Mouse (Mus musculus): ENCODE measurements around the gene BC049715.

DNA sequence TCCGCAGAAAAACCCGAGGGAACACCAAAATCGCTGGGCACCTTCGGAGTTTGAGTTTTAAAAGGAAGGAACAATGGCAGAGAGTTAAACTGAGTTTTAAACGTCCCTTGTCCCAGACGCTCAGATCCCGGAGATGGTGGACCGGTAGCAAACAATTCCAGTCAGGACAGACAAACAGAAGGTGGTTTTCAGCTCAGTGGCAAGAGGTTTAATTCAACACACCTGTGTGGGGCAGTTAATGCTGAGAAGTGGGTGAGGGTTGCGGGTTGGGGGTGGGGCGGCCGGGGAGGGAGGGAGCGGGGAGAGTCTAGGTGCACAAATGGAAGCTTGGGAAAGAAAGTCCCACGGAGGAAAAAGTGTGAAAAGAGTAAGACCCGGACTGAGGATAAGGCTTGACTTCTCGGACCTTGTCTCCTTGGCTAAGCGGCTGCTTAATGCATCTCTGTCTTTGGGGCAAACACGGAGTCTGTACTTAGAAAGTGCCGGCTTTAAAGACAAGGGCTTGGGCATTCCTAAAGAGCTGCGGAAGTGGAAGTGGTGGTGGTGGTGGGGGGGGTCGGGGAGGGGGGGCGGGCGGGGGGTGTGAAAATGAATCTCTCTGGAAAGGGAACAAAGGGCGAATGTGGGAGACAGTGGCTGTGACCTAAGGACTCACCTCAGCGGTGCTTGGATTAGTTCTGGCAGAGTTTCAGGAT lies 33.4 kb upstream of the BC049715 start:
- no peak for TF ChIP-seq CHD2 (IDR thresholded peaks at IDR 0.05; ENCODE audit: low read length)
- no peak for TF ChIP-seq ZNF384 (IDR thresholded peaks at IDR 0.05; ENCODE audit: low read depth, low read length)
- TF ChIP-seq CTCF (IDR thresholded peaks at IDR 0.05 in 2 of 3, conservative IDR thresholded peaks at IDR 0.05 in 1 of 3; ENCODE audit: control insufficient read depth in 1 of 3, insufficient read depth in 1 of 3, low read depth in 2 of 3, low read length in 3 of 3, poor library complexity in 1 of 3, severe bottlenecking in 1 of 3): no peak
- no peak for TF ChIP-seq USF1 (IDR thresholded peaks at IDR 0.05; ENCODE audit: low read depth, low read length)
- TF ChIP-seq HCFC1 (IDR thresholded peaks at IDR 0.05; ENCODE audit: low read depth, low read length): no peak
- TF ChIP-seq POLR2A (IDR thresholded peaks at IDR 0.05; ENCODE audit: control insufficient read depth in 1 of 2, insufficient read depth in 1 of 2, low read depth in 1 of 2, low read length in 2 of 2, poor library complexity in 1 of 2): no peak
- TF ChIP-seq TBP (IDR thresholded peaks at IDR 0.05; ENCODE audit: low read depth, low read length): no peak
- TF ChIP-seq MXI1 (IDR thresholded peaks at IDR 0.05; ENCODE audit: low read depth, low read length): no peak
